Mouse (Mus musculus) urinary bladder, postnatal 25 days (tissue): ENCODE data around the gene Dpagt1.

Experiments used
- DNase-seq: peaks from one replicate; pipeline ENCODE4 v3.0.0; 2022; ENCODE audit warnings: low spot score

The Dpagt1 gene

DNA sequence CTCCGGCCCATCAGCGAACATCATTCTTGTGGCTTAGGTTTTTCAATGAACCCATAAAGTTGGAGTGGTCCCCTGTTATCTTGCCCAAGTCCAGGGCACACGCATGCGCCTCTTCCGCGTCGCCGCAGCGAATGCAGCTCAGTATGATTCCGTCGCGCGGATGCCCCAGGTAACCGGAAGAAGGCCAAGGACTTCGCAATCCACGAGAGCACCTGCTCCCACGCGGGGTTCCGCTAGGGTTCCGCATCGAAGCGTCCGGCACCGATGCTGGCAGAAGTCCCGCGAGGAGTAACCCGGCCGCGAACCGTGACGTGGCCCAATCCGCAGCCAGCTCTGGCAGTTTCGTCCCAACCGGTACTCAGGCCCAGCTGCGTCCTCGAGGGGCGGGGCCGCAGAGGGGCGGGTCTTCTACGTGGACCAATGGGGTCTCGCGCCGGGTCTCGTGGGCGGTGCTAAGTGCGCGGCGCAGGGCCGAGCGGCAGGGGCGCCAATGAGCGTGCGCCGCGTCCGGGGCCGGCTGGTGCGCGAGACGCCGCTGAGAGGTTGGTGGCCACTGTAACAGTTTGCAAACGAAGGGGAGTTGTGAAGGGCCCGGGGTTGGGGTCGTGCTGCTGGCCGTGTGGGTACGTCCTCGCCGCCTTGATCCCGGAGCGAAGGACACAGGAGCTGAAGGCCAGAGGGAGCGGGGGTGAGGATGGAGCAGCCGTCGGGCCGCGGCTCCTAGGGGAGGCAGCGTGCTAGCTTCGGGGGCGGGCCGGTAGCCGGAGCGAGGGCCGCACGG lies 53.4 kb downstream of the Dpagt1 start, which contains the start of gene Hyou1:
Gene Hyou1, plus strand, starts transcription at position 437 of the 781 bp plus-strand sequence.
- DNase-seq: peak; percentile 99

- no peak for DNase-seq
Observed at GRCm38 (mm10) chr9:44379862-44380261, 54.0 kb downstream of the Dpagt1 start.
